Mouse (Mus musculus): ENCODE results near the gene Micu2. TPM values are rescaled to one million over a fixed set of nuclear protein-coding genes. Genes with fewer than 3 reads are reported as not detected.

Micu2 gene
- polyA plus RNA-seq, 1 experiment from 2014 or later: 70.9 TPM

- Histone ChIP-seq H3K9me3 (peaks cover 4% of the 10 kb centered on the region), H3K27ac (no peak overlapping the region), H3K4me1 (peaks cover 10% of the 10 kb centered on the region), H3K9ac (no peak overlapping the region), H3K4me2 (replicated peaks) (no peak overlapping the region), H3K4me3 (no peak overlapping the region), H3K36me3 (peaks cover 15% of the 10 kb centered on the region), H3K27me3 (replicated peaks) (no peaks in the 10 kb centered on the region)
- 84% methylated on average over 2 of the region's 2 CpGs for WGBS
- no peak for ATAC-seq (ENCODE audit: low FRiP score, low read depth)
These were observed 13.3 kb downstream of the Micu2 start for GRCm38 (mm10) chr14:57985780-57986179.

- no peak for ATAC-seq (ENCODE audit: low FRiP score, low read depth)
- H3K4me3 ChIP-seq: no peak overlapping the region
- 12% methylated on average over 7 of the region's 7 CpGs for WGBS
- peaks cover 3% of the 10 kb centered on the region; the same call in 1 of the 2 replicates for H3K36me3 ChIP-seq
- no peak overlapping the region for H3K9ac ChIP-seq
- H3K4me2 ChIP-seq (replicated peaks): peak overlapping the region; percentile 43; the same call in 1 of the 2 replicates
- peaks cover 16% of the 10 kb centered on the region for H3K4me1 ChIP-seq
- no peak overlapping the region for H3K27ac ChIP-seq
- H3K9me3 ChIP-seq: no peaks in the 10 kb centered on the region
- H3K27me3 ChIP-seq (replicated peaks): no peaks in the 10 kb centered on the region
These were observed 16.6 kb downstream of the Micu2 start for GRCm38 (mm10) chr14:57982450-57982849.

- no peaks in the 10 kb centered on the region for H3K27me3 ChIP-seq (replicated peaks)
- no peak overlapping the region for H3K4me3 ChIP-seq
- 15% methylated on average over 14 of the region's 14 CpGs for WGBS
- H3K27ac ChIP-seq: no peak overlapping the region
- H3K36me3 ChIP-seq: no peaks in the 10 kb centered on the region
- H3K9ac ChIP-seq: no peak overlapping the region
- H3K4me2 ChIP-seq (replicated peaks): peak overlapping the region; percentile 43
- peaks cover 16% of the 10 kb centered on the region for H3K4me1 ChIP-seq
- no peaks in the 10 kb centered on the region for H3K9me3 ChIP-seq
- ATAC-seq (ENCODE audit: low FRiP score, low read depth): peak; percentile 93
These were observed 17.2 kb downstream of the Micu2 start for GRCm38 (mm10) chr14:57981720-57982418.

- Histone ChIP-seq H3K9me3 (no peaks in the 10 kb centered on the region), H3K27ac (no peak overlapping the region), H3K4me2 (replicated peaks) (no peak overlapping the region), H3K36me3 (no peaks in the 10 kb centered on the region), H3K9ac (no peak overlapping the region), H3K27me3 (replicated peaks) (no peaks in the 10 kb centered on the region), H3K4me3 (no peak overlapping the region), H3K4me1 (peaks cover 16% of the 10 kb centered on the region)
- 70% methylated on average over 8 of the region's 8 CpGs for WGBS
- no peak for ATAC-seq (ENCODE audit: low FRiP score, low read depth)
These were observed 18.3 kb downstream of the Micu2 start for GRCm38 (mm10) chr14:57980776-57981175.

GRCm38 (mm10) chr14:57980179-57980578 is 18.9 kb downstream of the Micu2 start:
- no peak overlapping the region for H3K27ac ChIP-seq
- H3K9me3 ChIP-seq: no peaks in the 10 kb centered on the region
- no peak for ATAC-seq (ENCODE audit: low FRiP score, low read depth)
- no peaks in the 10 kb centered on the region for H3K36me3 ChIP-seq
- no peak overlapping the region for H3K9ac ChIP-seq
- no peaks in the 10 kb centered on the region for H3K27me3 ChIP-seq (replicated peaks)
- 44% methylated on average over 3 of the region's 3 CpGs for WGBS
- no peak overlapping the region for H3K4me3 ChIP-seq
- peaks cover 16% of the 10 kb centered on the region for H3K4me1 ChIP-seq
- no peak overlapping the region for H3K4me2 ChIP-seq (replicated peaks)

- H3K4me1 ChIP-seq: peaks cover 16% of the 10 kb centered on the region
- H3K9ac ChIP-seq: no peak overlapping the region
- no peak overlapping the region for H3K4me3 ChIP-seq
- no peaks in the 10 kb centered on the region for H3K9me3 ChIP-seq
- no peak overlapping the region for H3K4me2 ChIP-seq (replicated peaks)
- 29% methylated on average over 5 of the region's 5 CpGs for WGBS
- no peak overlapping the region for H3K27ac ChIP-seq
- ATAC-seq (ENCODE audit: low FRiP score, low read depth): no peak
- H3K27me3 ChIP-seq (replicated peaks): no peaks in the 10 kb centered on the region
- no peaks in the 10 kb centered on the region for H3K36me3 ChIP-seq
These were observed 20.9 kb downstream of the Micu2 start for GRCm38 (mm10) chr14:57978144-57978543.

GRCm38 (mm10) chr14:57975656-57976055 is 23.4 kb downstream of the Micu2 start:
- Histone ChIP-seq H3K27ac (no peak overlapping the region), H3K4me1 (0 out of 2 replicates have a peak, but pooled peaks cover 6% of the 10 kb centered on the region), H3K9me3 (no peaks in the 10 kb centered on the region), H3K27me3 (replicated peaks) (no peaks in the 10 kb centered on the region), H3K9ac (no peak overlapping the region), H3K36me3 (no peaks in the 10 kb centered on the region), H3K4me3 (no peak overlapping the region), H3K4me2 (replicated peaks) (no peak overlapping the region)
- WGBS: 81% methylated on average over 6 of the region's 6 CpGs
- no peak for ATAC-seq (ENCODE audit: low FRiP score, low read depth)

- H3K36me3 ChIP-seq: peaks cover 3% of the 10 kb centered on the region; the same call in 1 of the 2 replicates
- no peak overlapping the region for H3K9ac ChIP-seq
- ATAC-seq (ENCODE audit: low FRiP score, low read depth): no peak
- H3K9me3 ChIP-seq: no peaks in the 10 kb centered on the region
- H3K4me2 ChIP-seq (replicated peaks): no peak overlapping the region
- no peaks in the 10 kb centered on the region for H3K4me1 ChIP-seq
- H3K27ac ChIP-seq: no peak overlapping the region
- no peak overlapping the region for H3K4me3 ChIP-seq
- WGBS: 74% methylated on average over 12 of the region's 12 CpGs
- H3K27me3 ChIP-seq (replicated peaks): no peaks in the 10 kb centered on the region
These were observed 27.0 kb downstream of the Micu2 start for GRCm38 (mm10) chr14:57971986-57972525.

- H3K9ac ChIP-seq: no peak overlapping the region
These were observed 30.2 kb downstream of the Micu2 start for GRCm38 (mm10) chr14:57968873-57969272.

GRCm38 (mm10) chr14:57967080-57967797 is 31.8 kb downstream of the Micu2 start:
- Histone ChIP-seq H3K4me2 (replicated peaks) (no peak overlapping the region), H3K27ac (no peak overlapping the region), H3K9me3 (no peaks in the 10 kb centered on the region), H3K4me1 (no peaks in the 10 kb centered on the region), H3K9ac (no peak overlapping the region), H3K36me3 (peaks cover 3% of the 10 kb centered on the region; the same call in 1 of the 2 replicates), H3K4me3 (no peak overlapping the region), H3K27me3 (replicated peaks) (no peaks in the 10 kb centered on the region)
- WGBS: 83% methylated on average over 4 of the region's 4 CpGs
- ATAC-seq (ENCODE audit: low FRiP score, low read depth): no peak

More at GRCm38 (mm10) chr14:57968873-57969272, 30.2 kb downstream of the Micu2 start:
- Histone ChIP-seq H3K9me3 (no peaks in the 10 kb centered on the region), H3K36me3 (peaks cover 3% of the 10 kb centered on the region; the same call in 1 of the 2 replicates), H3K4me3 (no peak overlapping the region), H3K27ac (no peak overlapping the region), H3K27me3 (replicated peaks) (no peaks in the 10 kb centered on the region), H3K4me2 (replicated peaks) (no peak overlapping the region), H3K4me1 (no peaks in the 10 kb centered on the region)
- WGBS: 42% methylated on average over 6 of the region's 6 CpGs
- ATAC-seq (ENCODE audit: low FRiP score, low read depth): no peak

- H3K27ac ChIP-seq: no peak overlapping the region
- H3K27me3 ChIP-seq (replicated peaks): no peaks in the 10 kb centered on the region
- no peaks in the 10 kb centered on the region for H3K9me3 ChIP-seq
- ATAC-seq (ENCODE audit: low FRiP score, low read depth): no peak
- no peak overlapping the region for H3K4me3 ChIP-seq
- no peaks in the 10 kb centered on the region for H3K4me1 ChIP-seq
- no peaks in the 10 kb centered on the region for H3K36me3 ChIP-seq
- H3K4me2 ChIP-seq (replicated peaks): no peak overlapping the region
- no peak overlapping the region for H3K9ac ChIP-seq
- WGBS: 57% methylated on average over 4 of the region's 4 CpGs
These were observed 37.2 kb downstream of the Micu2 start for GRCm38 (mm10) chr14:57961861-57962260.

GRCm38 (mm10) chr14:57951089-57951488 is 48.0 kb downstream of the Micu2 start:
- H3K4me3 ChIP-seq: no peak overlapping the region
- 24% methylated on average over 2 of the region's 2 CpGs for WGBS
- no peak overlapping the region for H3K4me2 ChIP-seq (replicated peaks)
- ATAC-seq (ENCODE audit: low FRiP score, low read depth): no peak
- H3K9me3 ChIP-seq: no peaks in the 10 kb centered on the region
- H3K27ac ChIP-seq: no peak overlapping the region
- no peaks in the 10 kb centered on the region for H3K27me3 ChIP-seq (replicated peaks)
- peaks cover 16% of the 10 kb centered on the region; the same call in 1 of the 2 replicates for H3K36me3 ChIP-seq
- no peaks in the 10 kb centered on the region for H3K4me1 ChIP-seq
- no peak overlapping the region for H3K9ac ChIP-seq

All from neural tube, embryonic 12.5 days (tissue).